Mouse (Mus musculus) MEL (cell line): Measurements from ENCODE around the gene Nelfa. TPM values are rescaled to one million over a fixed set of nuclear protein-coding genes. Genes with fewer than 3 reads are reported as not detected.

ENCODE experiments used
- DNase-seq: peaks from one replicate; pipeline ENCODE4 v3.0.0; 2011; ENCODE audit warnings: low read depth, low spot score
- H3K27ac ChIP-seq: 2 replicates; pipeline ENCODE4 v1.5.1; 2012; ENCODE audit warnings: low read depth, mild to moderate bottlenecking, control low read depth, low read length, moderate library complexity; ENCODE audit not compliant: control insufficient read depth
- H3K27me3 ChIP-seq, 2 experiments: fragments of 150-350 bp in 1 of 2; sonication (generic) in 1 of 2; 2 replicates each; pipeline ENCODE4 v1.6.1; 2012; ENCODE audit warnings: low read length in 2 of 2, mild to moderate bottlenecking in 2 of 2, improper control_type of control experiment in 1 of 2, moderate library complexity in 1 of 2; ENCODE audit not compliant: insufficient read depth in 2 of 2, control insufficient read depth in 1 of 2
- H3K36me3 ChIP-seq, 2 experiments: 2 replicates each; pipeline ENCODE4 v1.6.1; 2012 to 2014; ENCODE audit warnings: low read length in 2 of 2, improper control_type of control experiment in 1 of 2, inconsistent platforms in 1 of 2, mild to moderate bottlenecking in 1 of 2; ENCODE audit not compliant: insufficient read depth in 2 of 2, control insufficient read depth in 1 of 2
- H3K4me1 ChIP-seq, 2 experiments: fragments of 150-350 bp in 1 of 2; sonication (generic) in 1 of 2; 2 replicates each; pipeline ENCODE4 v1.6.1; 2012; ENCODE audit warnings: low read length in 2 of 2, improper control_type of control experiment in 1 of 2, mild to moderate bottlenecking in 1 of 2; ENCODE audit not compliant: insufficient read depth in 2 of 2, control insufficient read depth in 1 of 2
- H3K4me3 ChIP-seq, 2 experiments: fragments of 150-350 bp in 1 of 2; sonication (generic) in 1 of 2; 2 replicates each; pipeline ENCODE4 v1.5.1; 2012; ENCODE audit warnings: low read depth in 2 of 2, low read length in 2 of 2, mild to moderate bottlenecking in 2 of 2, moderate library complexity in 2 of 2, control low read depth in 1 of 2, improper control_type of control experiment in 1 of 2; ENCODE audit not compliant: control insufficient read depth in 1 of 2, insufficient read depth in 1 of 2
- H3K79me2 ChIP-seq: 2 replicates; pipeline ENCODE4 v1.6.1; 2012; ENCODE audit warnings: mild to moderate bottlenecking, low read length, moderate library complexity; ENCODE audit not compliant: control insufficient read depth, poor library complexity, insufficient read depth
- H3K9ac ChIP-seq: 2 replicates; pipeline ENCODE4 v1.6.1; 2012; ENCODE audit warnings: low read depth, mild to moderate bottlenecking, control low read depth, low read length, moderate library complexity; ENCODE audit not compliant: control insufficient read depth, poor library complexity, severe bottlenecking
- H3K9me3 ChIP-seq: fragments of 150-350 bp; sonication (generic); replicated peaks from 2 replicates; pipeline ENCODE4 v1.6.1; 2012; ENCODE audit warnings: mild to moderate bottlenecking, low read length, improper control_type of control experiment, moderate library complexity; ENCODE audit not compliant: insufficient read depth
- BHLHE40 ChIP-seq: IDR thresholded peaks from 2 replicates; pipeline ENCODE4 v1.6.1; 2012; ENCODE audit warnings: low read depth, mild to moderate bottlenecking, inconsistent platforms, low read length, improper control_type of control experiment, borderline replicate concordance
- CHD2 ChIP-seq: IDR thresholded peaks from 2 replicates; pipeline ENCODE4 v1.6.1; 2011; ENCODE audit warnings: low read length, improper control_type of control experiment
- CTCF ChIP-seq, 3 experiments: IDR thresholded peaks in 2 of 3; conservative IDR thresholded peaks in 1 of 3; 2 replicates each; pipeline ENCODE4 v1.5.1; 2011 to 2012; ENCODE audit warnings: low read length in 3 of 3, low read depth in 2 of 3, mild to moderate bottlenecking in 2 of 3, improper control_type of control experiment in 1 of 3, inconsistent platforms in 1 of 3, mixed read lengths in 1 of 3, moderate library complexity in 1 of 3; ENCODE audit not compliant: control insufficient read depth in 1 of 3, insufficient read depth in 1 of 3, poor library complexity in 1 of 3, severe bottlenecking in 1 of 3
- ETS1 ChIP-seq: IDR thresholded peaks from 2 replicates; pipeline ENCODE4 v1.6.1; 2012; ENCODE audit warnings: low read depth, mild to moderate bottlenecking, inconsistent platforms, low read length, improper control_type of control experiment, moderate library complexity
- GABPA ChIP-seq: IDR thresholded peaks from 2 replicates; pipeline ENCODE4 v1.6.1; 2012; ENCODE audit warnings: low read depth, mild to moderate bottlenecking, inconsistent platforms, low read length, improper control_type of control experiment, moderate library complexity
- KAT2A ChIP-seq: conservative IDR thresholded peaks from 2 replicates; pipeline ENCODE4 v1.6.1; 2012; ENCODE audit warnings: low read depth, low read length, improper control_type of control experiment, inconsistent platforms
- MEF2A ChIP-seq: IDR thresholded peaks from 2 replicates; pipeline ENCODE4 v1.6.1; 2014; ENCODE audit warnings: low read depth, mild to moderate bottlenecking, inconsistent platforms, low read length, improper control_type of control experiment; ENCODE audit not compliant: poor library complexity, insufficient replicate concordance, severe bottlenecking; ENCODE audit errors: extremely low read depth
- MYB ChIP-seq: IDR thresholded peaks from 2 replicates; pipeline ENCODE4 v1.6.1; 2011; ENCODE audit warnings: mild to moderate bottlenecking, low read depth, low read length, improper control_type of control experiment
- MYC ChIP-seq: IDR thresholded peaks from 2 replicates; pipeline ENCODE4 v1.6.1; 2011; ENCODE audit warnings: low read depth, mild to moderate bottlenecking, low read length, improper control_type of control experiment, moderate library complexity
- NRF1 ChIP-seq: IDR thresholded peaks from 2 replicates; pipeline ENCODE4 v1.6.1; 2014; ENCODE audit warnings: low read depth, mild to moderate bottlenecking, inconsistent platforms, low read length, improper control_type of control experiment, moderate library complexity; ENCODE audit not compliant: poor library complexity, insufficient read depth, severe bottlenecking
- POLR2A ChIP-seq, 2 experiments: IDR thresholded peaks; 2 replicates each; pipeline ENCODE4 v1.6.1; 2011 to 2012; ENCODE audit warnings: low read length in 2 of 2, mild to moderate bottlenecking in 2 of 2, control low read depth in 1 of 2, improper control_type of control experiment in 1 of 2, low read depth in 1 of 2, moderate library complexity in 1 of 2; ENCODE audit not compliant: control insufficient read depth in 1 of 2, insufficient read depth in 1 of 2, poor library complexity in 1 of 2
- POLR2AphosphoS2 ChIP-seq: IDR thresholded peaks from 2 replicates; pipeline ENCODE4 v1.6.1; 2011; ENCODE audit warnings: low read length, improper control_type of control experiment
- RCOR1 ChIP-seq: IDR thresholded peaks from 2 replicates; pipeline ENCODE4 v1.6.1; 2012; ENCODE audit warnings: low read depth, mild to moderate bottlenecking, inconsistent platforms, low read length, improper control_type of control experiment
- SMC3 ChIP-seq: IDR thresholded peaks from 2 replicates; pipeline ENCODE4 v1.6.1; 2011; ENCODE audit warnings: low read depth, low read length, improper control_type of control experiment
- TCF12 ChIP-seq: IDR thresholded peaks from 2 replicates; pipeline ENCODE4 v1.6.1; 2014; ENCODE audit warnings: low read depth, mild to moderate bottlenecking, inconsistent platforms, low read length, improper control_type of control experiment, moderate library complexity
- USF1 ChIP-seq: IDR thresholded peaks from 2 replicates; pipeline ENCODE4 v1.6.1; 2014; ENCODE audit warnings: low read depth, mild to moderate bottlenecking, inconsistent platforms, low read length, improper control_type of control experiment, moderate library complexity
- ZMIZ1 ChIP-seq: IDR thresholded peaks from 2 replicates; pipeline ENCODE4 v1.6.1; 2012; ENCODE audit warnings: low read depth, mild to moderate bottlenecking, inconsistent platforms, low read length, improper control_type of control experiment, moderate library complexity
- ZNF384 ChIP-seq: IDR thresholded peaks from 2 replicates; pipeline ENCODE4 v1.6.1; 2012; ENCODE audit warnings: low read depth, mild to moderate bottlenecking, inconsistent platforms, low read length, improper control_type of control experiment
- polyA plus RNA-seq, 2 experiments: library from polyadenylated mRNA; stranded (reverse) in 1 of 2; unstranded in 1 of 2; fragments of >175 nt in 1 of 2; fragments of >200 nt in 1 of 2; gene quantifications; 2 replicates each; pipeline versions ENCODE4 v1.2.1 to v1.2.4; 2012; ENCODE audit warnings: low replicate concordance in 2 of 2, low read depth in 1 of 2; ENCODE audit not compliant: insufficient read length in 2 of 2, insufficient read depth in 1 of 2, missing spikeins in 1 of 2
- total RNA-seq: library from RNA; depleted of rRNA; stranded (reverse); fragments of 300-350 nt; gene quantifications from 2 replicates; pipeline ENCODE4 v1.2.3, GENCODE M21; 2012; rRNA removed

Gene Nelfa
- total and polyA plus RNA-seq, 3 experiments = 58.7 to 207 (median 117) TPM

- H3K79me2 ChIP-seq = peaks cover 1% of the 10 kb centered on the region
- H3K9me3 ChIP-seq = no peaks in the 10 kb centered on the region
- H3K27me3 ChIP-seq = no peaks in the 10 kb centered on the region
- no peak overlapping the region for H3K27ac ChIP-seq
- TF ChIP-seq CTCF (IDR thresholded peaks at IDR 0.05 in 2 of 3, conservative IDR thresholded peaks at IDR 0.05 in 1 of 3; ENCODE audit: control insufficient read depth in 1 of 3, insufficient read depth in 1 of 3, low read depth in 2 of 3, low read length in 3 of 3, poor library complexity in 1 of 3, severe bottlenecking in 1 of 3) = peak; percentile 41 to 62 (median 44)
- no peak for TF ChIP-seq USF1
- TF ChIP-seq TCF12 = no peak
- no peak overlapping the region for H3K9ac ChIP-seq
- peak; percentile 43 for DNase-seq
- peaks cover 8 to 64% of the 10 kb centered on the region in 2 experiments for H3K36me3 ChIP-seq
- peaks cover 0 to 3% of the 10 kb centered on the region in 2 experiments; a peak in 1 of 4 replicates for H3K4me1 ChIP-seq
- H3K4me3 ChIP-seq = no peak overlapping the region
These were observed 83.1 kb downstream of the Nelfa start for GRCm38 (mm10) chr5:33853086-33853485.

- Histone ChIP-seq H3K36me3 (peaks cover 8 to 61% of the 10 kb centered on the region in 2 experiments), H3K27ac (no peak overlapping the region), H3K9me3 (no peaks in the 10 kb centered on the region), H3K4me3 (no peak overlapping the region), H3K4me1 (peaks cover 0 to 3% of the 10 kb centered on the region in 2 experiments; a peak in 1 of 4 replicates), H3K79me2 (peaks cover 4% of the 10 kb centered on the region), H3K9ac (no peak overlapping the region), H3K27me3 (no peaks in the 10 kb centered on the region)
- no peak for TF ChIP-seq GABPA
- TF ChIP-seq POLR2A (IDR thresholded peaks at IDR 0.05; ENCODE audit: control insufficient read depth in 1 of 2, insufficient read depth in 1 of 2, low read depth in 1 of 2, low read length in 2 of 2, poor library complexity in 1 of 2) = no peak
- no peak for TF ChIP-seq CTCF (IDR thresholded peaks at IDR 0.05 in 2 of 3, conservative IDR thresholded peaks at IDR 0.05 in 1 of 3; ENCODE audit: control insufficient read depth in 1 of 3, insufficient read depth in 1 of 3, low read depth in 2 of 3, low read length in 3 of 3, poor library complexity in 1 of 3, severe bottlenecking in 1 of 3)
- no peak for TF ChIP-seq MYB
- no peak for TF ChIP-seq ZNF384
- TF ChIP-seq CHD2 = no peak
- no peak for TF ChIP-seq NRF1
- no peak for TF ChIP-seq POLR2AphosphoS2
- TF ChIP-seq KAT2A = no peak
- TF ChIP-seq MEF2A = no peak
- TF ChIP-seq RCOR1 = no peak
- no peak for TF ChIP-seq ZMIZ1
- TF ChIP-seq BHLHE40 = no peak
- TF ChIP-seq ETS1 = no peak
- no peak for TF ChIP-seq MYC
- no peak for TF ChIP-seq USF1
- no peak for TF ChIP-seq SMC3
- DNase-seq = no peak
These were observed 84.7 kb downstream of the Nelfa start for GRCm38 (mm10) chr5:33851466-33851865.

Other genes with a start within 250 kb of the Nelfa start
- 4.8 and 6.0 TPM in 2 replicates for gene Fgfr3, start 214.7 kb downstream of the Nelfa start, total RNA-seq
- gene Fgfr3, start 214.7 kb downstream of the Nelfa start, polyA plus RNA-seq = 10 to 100 TPM in 1 of 2 experiments, not detected in 1; 10.2 TPM
- 50.0 and 59.5 TPM in 2 replicates for gene Letm1, start 153.6 kb downstream of the Nelfa start, total RNA-seq
- 100 to 1,000 TPM; 119 to 127 TPM for gene Letm1, start 153.6 kb downstream of the Nelfa start, polyA plus RNA-seq
- gene Nsd2, start 115.7 kb downstream of the Nelfa start, total RNA-seq = 82.5 and 102 TPM in 2 replicates
- 100 to 1,000 TPM; 116 to 233 TPM for gene Nsd2, start 115.7 kb downstream of the Nelfa start, polyA plus RNA-seq
- not detected in 2 replicates for gene Gm1673, start 47.0 kb upstream of the Nelfa start, total RNA-seq
- not detected for gene Gm1673, start 47.0 kb upstream of the Nelfa start, polyA plus RNA-seq
- gene Nat8l, start 59.6 kb upstream of the Nelfa start, total RNA-seq = 0.03 TPM in 1 of 2 replicates, not detected in the other
- not detected for gene Nat8l, start 59.6 kb upstream of the Nelfa start, polyA plus RNA-seq
- gene Poln, start 233.0 kb upstream of the Nelfa start, total RNA-seq = 0.50 and 0.88 TPM in 2 replicates
- gene Poln, start 233.0 kb upstream of the Nelfa start, polyA plus RNA-seq = 1 to 10 TPM in 1 of 2 experiments, not detected in 1; 1.0 TPM
- 54.0 and 58.1 TPM in 2 replicates for gene Haus3, start 233.1 kb upstream of the Nelfa start, total RNA-seq
- gene Haus3, start 233.1 kb upstream of the Nelfa start, polyA plus RNA-seq = 100 to 1,000 TPM in 1 of 2 experiments, 10 to 100 TPM in 1; 52.6 to 184 TPM